Mouse (Mus musculus): ENCODE results near the gene Gm20388.

DNA sequence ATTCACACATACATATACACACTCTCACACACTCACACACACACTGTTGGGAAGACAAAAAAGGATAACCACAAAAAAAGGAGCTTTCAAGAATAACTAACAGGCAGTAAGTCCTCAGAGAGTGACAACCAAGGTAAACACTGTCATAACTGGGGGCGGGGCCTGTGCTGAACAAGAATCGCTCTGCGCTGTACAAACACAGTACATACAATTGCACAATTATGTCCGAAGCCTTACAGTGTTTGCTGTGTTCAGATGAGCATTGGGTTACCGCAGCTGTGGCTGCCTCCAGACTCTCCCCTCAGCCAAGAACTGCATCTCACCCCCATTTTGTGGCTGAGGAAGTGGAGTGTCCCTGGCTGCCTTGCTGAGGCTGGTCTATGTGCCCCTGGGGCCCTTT is 1510.4 kb downstream of the Gm20388 start:
- TF ChIP-seq CTCF (IDR thresholded peaks at IDR 0.05; ENCODE audit: borderline replicate concordance, insufficient read depth, low read depth, low read length) (no peak), POLR2A (IDR thresholded peaks at IDR 0.05; ENCODE audit: borderline replicate concordance, insufficient read depth, low read length) (no peak)
